Mouse (Mus musculus): ENCODE data around the gene Pax6.
A peak's percentile ranks its signal among the peaks of the same experiment; 100 is the strongest.

Pax6 gene

DNA sequence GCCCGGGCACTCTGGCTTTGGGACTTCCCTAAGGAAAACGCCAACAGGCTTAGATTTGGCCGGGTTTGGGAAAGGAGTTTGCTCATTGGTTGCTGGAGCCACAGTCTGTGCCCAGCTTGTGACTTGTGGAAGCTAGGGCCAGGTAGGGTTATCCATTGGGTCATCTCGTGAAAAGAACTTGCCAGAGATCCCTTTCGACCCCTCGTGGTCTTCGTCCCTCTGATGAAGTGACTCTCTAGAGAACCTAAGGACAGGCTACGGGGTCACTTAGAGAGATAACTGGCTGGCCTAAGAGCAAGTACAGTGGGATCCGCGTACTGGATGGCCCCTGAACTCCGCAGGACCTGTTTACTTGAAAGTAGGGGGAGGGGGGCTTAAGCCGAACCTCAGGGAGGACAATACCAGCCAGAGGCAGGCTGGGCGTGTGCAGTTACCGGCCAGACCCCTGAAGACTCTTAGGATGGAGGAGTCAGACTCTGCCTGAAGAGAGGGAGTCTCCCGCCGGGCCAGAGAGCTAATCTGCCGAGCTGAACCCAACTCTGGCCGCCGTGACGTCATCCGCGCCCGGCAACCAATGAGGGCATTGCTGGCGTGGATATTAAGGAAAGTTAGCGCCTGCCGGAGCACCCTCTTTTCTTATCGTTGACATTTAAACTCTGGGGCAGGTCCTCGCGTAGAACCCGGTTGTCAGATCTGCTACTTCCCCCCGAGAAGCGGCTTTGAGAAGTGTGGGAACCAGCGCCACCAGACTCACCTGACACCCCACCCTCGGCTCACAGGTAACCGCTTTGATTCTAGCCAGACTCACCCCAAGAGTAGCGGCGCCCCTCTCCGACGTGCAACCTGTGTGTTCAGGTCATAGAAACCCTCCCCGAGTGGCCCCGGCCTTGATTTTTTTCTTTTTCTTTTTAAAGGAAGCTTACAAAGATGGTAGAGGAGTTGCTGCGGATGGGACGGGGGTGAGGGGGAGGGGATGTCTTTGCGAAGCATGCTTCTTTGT, at the start of gene Pax6:
Pax6 (plus strand) TSS at position 630 of the 1,000 bp plus-strand sequence.
- DNase-seq (ENCODE audit: low read depth, low spot score), result peak; percentile 65

DNA sequence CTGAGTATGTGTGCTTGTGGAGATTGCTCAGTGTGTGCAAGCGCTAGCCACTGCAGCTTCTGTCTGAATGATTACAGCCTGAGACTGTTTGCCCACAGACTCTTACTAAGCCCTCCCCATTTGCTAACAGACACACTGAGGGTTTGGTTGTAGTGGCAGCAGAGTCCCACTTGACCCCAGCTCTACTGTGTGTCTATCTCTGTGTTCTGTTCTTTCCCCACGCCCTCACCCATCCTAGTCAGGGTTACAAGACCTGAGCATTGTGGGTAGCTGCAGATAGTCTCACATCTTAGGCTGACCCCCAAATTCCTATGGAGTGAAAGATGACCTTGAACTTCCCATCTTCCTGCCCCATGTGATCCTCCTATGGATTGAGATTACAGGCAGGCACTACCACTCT, 19.8 kb upstream of the Pax6 start:
- DNase-seq (ENCODE audit: low read depth, low spot score), result no peak

DNA sequence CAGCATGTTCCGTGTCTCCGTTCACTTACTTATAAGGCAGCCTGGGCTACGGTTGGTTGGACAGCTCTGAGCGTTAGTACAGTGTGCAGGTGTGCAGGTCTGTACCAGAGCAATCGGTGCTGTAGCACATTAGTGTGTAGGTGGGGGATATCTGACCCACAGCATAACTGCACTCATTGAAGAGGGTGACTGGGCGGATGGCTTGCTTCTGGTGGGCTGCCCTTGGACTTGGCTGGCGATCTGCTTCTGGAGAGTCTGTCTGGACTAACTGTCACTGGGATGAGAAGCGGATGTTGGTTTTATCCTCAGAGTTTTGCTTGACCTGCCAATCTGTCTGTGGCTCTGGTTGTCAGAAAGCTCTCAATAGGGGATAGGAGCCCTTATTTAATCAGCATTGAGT, 12.2 kb upstream of the Pax6 start:
- peak; percentile 16 for DNase-seq (ENCODE audit: low read depth, low spot score)

- DNase-seq (ENCODE audit: low read depth, low spot score), result peak; percentile 7
These were observed 9.3 kb upstream of the Pax6 start for GRCm38 (mm10) chr2:105659350-105659749.

DNA sequence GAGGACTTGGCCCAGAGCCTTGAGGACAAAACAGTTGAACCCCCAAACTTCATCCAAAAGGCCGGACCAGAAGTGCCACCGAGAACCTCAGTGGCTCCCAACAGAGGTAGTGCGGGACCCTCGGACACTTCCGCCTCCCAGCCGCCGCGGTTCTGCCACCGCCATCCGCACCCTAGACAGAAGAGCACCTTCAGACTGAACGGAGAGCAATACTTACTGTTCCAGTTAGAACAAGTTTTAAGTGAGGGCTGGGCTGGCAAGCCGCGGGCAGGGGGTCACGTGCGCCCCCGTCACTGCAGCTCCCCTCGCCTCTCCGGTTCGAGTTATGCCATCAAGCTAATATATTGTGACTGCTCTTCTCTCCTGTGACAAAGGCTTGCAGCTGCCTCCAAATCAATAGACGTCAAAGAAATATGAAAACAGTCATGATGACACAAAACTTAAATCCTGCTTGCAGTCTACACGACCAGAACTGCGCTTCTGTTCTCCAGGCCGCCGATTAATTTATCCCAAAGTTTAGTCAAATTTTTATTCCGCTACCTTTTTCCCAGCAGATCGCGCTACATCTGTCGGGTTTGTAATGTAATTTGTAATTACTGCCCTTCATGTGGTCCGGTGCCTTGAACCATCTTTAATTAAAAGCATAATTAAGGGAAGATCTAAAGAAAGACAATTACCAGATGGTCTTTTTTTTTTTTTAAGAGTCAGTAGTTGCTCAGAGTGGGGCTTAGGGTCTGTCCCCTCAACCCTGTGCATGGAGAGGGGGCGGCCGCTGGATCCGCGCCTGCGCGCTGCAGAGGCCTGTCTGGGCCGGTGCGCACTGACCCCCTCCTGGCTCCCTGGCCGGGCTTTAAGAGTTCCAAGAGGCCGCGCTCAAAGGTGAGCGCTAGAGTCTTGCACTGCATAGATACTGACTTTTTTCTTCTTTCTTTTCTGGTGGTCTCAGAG, 8.5 kb upstream of the Pax6 start:
- DNase-seq (ENCODE audit: low read depth, low spot score), result peak; percentile 22

- DNase-seq (ENCODE audit: low read depth, low spot score), result peak; percentile 31
These were observed 7.7 kb upstream of the Pax6 start for GRCm38 (mm10) chr2:105660874-105661622.

DNA sequence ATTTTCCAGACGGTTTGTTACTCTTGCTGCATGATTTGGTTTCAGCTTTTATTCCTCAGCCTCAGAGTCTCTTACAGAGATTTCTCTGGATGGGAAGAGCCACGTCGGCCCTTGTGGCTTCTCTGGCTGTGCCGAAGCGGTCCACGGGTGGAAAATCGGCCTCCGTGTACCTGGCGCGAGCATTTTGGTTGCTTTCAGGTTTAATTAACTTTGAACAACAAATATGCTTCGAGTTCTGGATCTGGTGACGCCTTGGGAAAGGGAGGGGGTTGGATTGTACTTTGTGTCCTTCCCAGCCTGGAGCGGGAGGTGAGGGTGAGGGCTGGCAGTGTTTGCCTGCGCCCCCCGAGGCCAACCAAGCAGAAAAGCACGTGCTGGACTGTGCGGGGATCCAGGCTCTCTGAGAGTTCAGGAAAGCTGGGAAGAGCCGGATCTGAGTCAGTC, 7.1 kb upstream of the Pax6 start:
- DNase-seq (ENCODE audit: low read depth, low spot score), result peak; percentile 10

DNA sequence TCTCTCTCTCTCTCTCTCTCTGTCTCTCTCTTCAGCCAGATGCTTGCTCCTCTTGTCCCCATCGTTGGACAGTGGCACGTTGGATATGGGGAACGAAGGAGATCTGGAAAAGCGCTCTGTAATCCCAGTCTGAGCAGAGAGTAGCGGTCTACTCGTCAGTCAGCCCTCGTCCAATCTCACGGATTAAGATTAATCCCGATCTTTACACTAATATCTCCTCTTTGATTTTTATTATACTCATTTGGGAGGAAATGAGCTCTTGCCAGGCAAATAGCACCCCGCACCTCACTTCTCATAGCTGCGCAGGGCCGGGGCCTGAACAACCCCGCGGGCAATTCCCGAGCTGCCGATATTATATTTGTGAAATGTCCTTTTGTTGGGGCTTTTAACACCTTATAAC, 6.6 kb upstream of the Pax6 start:
- DNase-seq (ENCODE audit: low read depth, low spot score), result peak; percentile 8

DNA sequence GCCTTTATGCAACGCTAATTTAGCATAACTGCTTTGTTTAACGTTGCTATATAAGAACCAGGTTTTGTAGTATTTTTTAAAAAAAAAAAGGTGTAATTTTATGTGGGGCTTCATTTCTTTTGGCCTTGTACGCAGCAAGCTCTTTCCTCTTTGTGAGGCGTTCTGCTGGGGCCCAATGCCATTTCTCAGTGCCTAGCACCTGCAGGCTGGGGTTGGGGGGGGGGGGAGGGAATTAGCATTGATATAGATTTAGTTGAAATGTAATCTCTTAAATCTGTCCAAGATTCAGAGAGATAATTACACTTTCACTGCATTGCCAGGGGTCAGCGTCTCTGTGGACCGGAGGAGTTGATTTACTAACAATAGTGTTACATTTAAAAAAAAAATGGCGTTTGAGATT, 6.1 kb upstream of the Pax6 start:
- DNase-seq (ENCODE audit: low read depth, low spot score), result no peak

DNA sequence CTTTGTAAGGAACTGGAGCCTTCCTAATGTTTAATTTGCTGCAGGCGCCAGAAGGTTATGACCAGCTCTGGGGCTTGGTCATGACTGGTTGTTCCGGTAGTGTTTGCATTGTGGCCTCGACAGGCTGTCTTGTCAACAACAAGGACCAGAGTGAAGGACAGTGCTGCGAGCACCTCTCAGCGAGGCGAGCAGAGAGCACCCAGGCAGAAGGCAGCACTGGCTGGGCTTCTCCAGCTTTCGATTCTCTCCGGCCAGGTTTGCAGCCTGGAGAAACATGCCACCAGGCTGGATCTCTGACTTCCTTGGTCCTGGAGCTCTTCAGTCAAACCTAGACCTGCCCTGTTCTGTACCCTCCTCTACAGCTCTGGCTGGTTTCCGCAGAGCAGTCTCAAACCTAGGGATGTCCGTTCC, 5.6 kb upstream of the Pax6 start:
- DNase-seq (ENCODE audit: low read depth, low spot score), result no peak

DNA sequence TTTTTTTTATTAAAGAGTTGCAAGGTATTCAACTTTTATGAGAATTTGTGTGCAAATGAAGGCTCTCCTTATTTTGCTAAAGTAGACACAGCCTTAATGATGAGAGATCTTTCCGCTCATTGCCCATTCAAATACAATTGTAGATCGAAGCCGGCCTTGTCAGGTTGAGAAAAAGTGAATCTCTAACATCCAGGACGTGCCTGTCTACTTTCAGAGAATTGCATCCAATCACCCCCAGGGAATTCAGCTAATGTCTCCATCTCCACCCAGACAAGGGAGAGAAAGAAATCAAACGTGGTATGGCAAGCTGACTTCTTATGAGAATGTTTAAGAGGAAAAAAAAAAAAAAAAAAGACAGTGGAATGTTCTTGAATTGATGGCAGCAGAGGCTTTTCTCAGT, 3.7 kb upstream of the Pax6 start:
- no peak for DNase-seq (ENCODE audit: low read depth, low spot score)

- DNase-seq (ENCODE audit: low read depth, low spot score), result no peak
These were observed 3.0 kb upstream of the Pax6 start for GRCm38 (mm10) chr2:105665491-105666250.

DNA sequence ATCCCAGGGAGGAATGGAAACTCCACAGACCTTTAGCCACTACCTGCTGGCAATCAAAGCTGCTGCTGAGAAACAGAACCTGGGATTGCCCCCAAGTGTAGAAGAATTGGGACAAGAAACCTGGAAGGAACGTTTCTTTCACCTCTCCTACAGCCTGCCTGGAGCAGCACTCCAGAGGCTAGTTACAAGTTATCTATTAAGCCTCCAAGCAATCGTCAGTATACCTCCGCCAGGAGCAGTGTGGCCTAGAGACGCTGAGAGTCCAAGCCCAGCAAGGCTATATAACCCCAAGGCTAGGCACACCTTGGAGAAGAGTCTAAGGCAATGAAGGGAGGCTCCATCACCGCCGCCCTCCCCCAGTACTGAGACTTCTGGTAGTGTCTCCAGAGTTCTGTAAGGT, 2.4 kb upstream of the Pax6 start:
- peak; percentile 22 for DNase-seq (ENCODE audit: low read depth, low spot score)

GRCm38 (mm10) chr2:105666763-105667625, 1.7 kb upstream of the Pax6 start:
- DNase-seq (ENCODE audit: low read depth, low spot score), result peak; percentile 54

- no peak for DNase-seq (ENCODE audit: low read depth, low spot score)
These were observed 1.1 kb upstream of the Pax6 start for GRCm38 (mm10) chr2:105667626-105667950.

DNA sequence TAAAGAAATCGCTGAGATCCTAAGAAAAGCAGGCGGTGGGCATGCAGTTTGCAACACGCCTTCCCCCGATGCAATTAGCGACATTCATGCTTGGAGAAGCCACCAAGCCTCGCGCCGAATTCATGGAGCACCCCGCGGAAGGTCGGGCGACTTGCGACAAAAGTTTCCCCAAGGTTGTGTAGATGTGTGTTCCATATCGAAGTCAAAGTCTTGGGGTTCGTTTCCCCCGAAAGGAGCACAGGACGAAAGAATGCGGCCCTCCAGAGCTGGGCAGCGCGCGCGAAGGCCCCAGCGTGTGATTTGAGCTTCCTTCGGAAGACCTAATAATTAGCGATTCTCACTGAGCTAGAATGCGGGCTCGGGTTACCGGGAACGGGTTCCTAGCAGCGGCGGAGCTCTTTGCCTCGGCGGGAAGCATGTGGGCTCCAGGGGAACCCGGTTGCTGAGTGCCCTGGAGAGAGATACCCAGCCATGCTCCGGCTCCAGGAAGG, 716 bp downstream of the Pax6 start:
- DNase-seq (ENCODE audit: low read depth, low spot score), result peak; percentile 27

- DNase-seq (ENCODE audit: low read depth, low spot score), result peak; percentile 14
These were observed 1.4 kb downstream of the Pax6 start for GRCm38 (mm10) chr2:105669881-105670730.

DNA sequence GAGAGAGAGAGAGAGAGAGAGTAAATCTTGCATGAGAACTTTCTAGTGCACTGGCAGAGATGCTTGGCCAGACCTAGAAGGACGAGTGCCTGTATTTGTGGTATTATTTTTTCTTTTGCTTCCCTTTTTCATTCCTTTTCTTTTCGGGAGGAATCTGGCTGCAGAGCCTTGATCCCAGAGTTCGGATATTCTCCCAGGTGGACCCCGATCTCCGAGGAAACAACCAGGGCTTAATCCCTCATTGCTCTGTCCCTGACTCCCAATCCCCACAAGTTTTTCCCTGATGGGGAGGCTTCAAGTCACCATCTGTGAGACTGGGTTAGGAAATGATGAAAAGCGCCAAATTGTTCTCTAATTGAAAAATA, 2.0 kb downstream of the Pax6 start:
- no peak for DNase-seq (ENCODE audit: low read depth, low spot score)

Data from R1 (cell line).